Mouse (Mus musculus) brain, embryonic 14.5 days (tissue): ENCODE measurements around the gene Pgrmc2.

Source experiments
- CTCF ChIP-seq: fragments of 200-500 bp; IDR thresholded peaks from 2 replicates; pipeline ENCODE4 v1.5.1; 2012; ENCODE audit warnings: inconsistent platforms, mild to moderate bottlenecking, moderate library complexity, borderline replicate concordance; ENCODE audit not compliant: insufficient read depth, insufficient read length; ENCODE audit errors: extremely low read depth
- POLR2A ChIP-seq: fragments of 200-500 bp; IDR thresholded peaks from 2 replicates; pipeline ENCODE4 v1.6.1; 2012; ENCODE audit warnings: mild to moderate bottlenecking, inconsistent platforms, borderline replicate concordance; ENCODE audit not compliant: poor library complexity, insufficient read depth, insufficient read length, severe bottlenecking; ENCODE audit errors: extremely low read depth

DNA sequence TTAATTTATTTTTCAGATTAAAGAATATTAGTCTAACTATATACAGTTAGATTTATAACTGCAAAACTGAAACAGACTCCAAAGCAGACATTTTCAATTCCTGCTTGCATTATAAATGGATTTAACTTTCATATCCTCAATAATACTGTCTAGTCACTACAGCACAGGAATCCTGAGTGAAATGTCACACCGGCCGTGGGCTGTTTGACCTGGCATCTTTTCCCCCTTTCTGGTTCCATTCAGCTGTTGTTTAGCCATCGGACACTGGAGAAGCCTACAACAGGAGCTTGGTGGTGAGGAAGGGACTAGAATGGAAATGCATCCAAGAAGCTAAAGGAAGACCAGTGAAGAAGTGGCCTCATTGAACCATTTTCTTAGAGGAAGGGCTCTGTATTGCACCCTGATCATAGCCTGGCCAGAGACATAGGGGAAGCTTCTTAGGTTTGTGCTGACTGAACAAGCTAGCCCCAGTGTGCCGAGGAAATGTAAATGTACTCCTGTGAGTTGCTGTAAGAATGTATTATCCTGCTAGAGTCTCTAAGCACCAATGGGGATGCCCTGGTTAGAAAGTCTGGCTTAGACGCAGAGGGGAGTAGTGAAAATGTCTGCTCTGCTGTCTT is 44.4 kb downstream of the Pgrmc2 start:
- TF ChIP-seq CTCF (no peak), POLR2A (no peak)
